Mouse (Mus musculus) mouse trophoblast stem cell (cell line): ENCODE results near the gene Rbm42.

Source experiments
- in situ Hi-C, 2 experiments: fragments of 300-500 bp; cut with MseI, MboI; formaldehyde crosslinking; loops; 2 replicates in 1 of 2; 3 replicates in 1 of 2; pipeline ENCODE4 v1.15.1; 2025

Gene Rbm42

DNA sequence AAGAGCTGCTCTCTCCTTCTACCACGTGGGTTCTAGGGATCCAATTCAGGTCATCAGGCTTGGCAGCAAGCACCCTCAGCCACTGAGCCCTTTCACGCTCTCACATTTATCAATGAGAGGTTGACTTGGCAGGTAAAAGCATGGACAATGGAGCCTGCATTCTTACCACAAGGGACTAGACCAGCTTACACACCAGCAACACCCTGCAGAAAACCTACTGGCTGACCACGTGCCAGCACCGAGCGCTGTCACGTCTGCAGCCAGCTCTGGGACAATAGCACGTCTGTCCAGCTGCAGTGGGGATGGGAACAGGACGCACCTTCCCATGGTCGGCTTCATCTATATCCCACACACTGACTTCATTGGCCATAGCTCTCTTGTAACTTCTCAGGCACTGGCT is 31.5 kb downstream of the Rbm42 start:
- in situ Hi-C loops = no loop called here

DNA sequence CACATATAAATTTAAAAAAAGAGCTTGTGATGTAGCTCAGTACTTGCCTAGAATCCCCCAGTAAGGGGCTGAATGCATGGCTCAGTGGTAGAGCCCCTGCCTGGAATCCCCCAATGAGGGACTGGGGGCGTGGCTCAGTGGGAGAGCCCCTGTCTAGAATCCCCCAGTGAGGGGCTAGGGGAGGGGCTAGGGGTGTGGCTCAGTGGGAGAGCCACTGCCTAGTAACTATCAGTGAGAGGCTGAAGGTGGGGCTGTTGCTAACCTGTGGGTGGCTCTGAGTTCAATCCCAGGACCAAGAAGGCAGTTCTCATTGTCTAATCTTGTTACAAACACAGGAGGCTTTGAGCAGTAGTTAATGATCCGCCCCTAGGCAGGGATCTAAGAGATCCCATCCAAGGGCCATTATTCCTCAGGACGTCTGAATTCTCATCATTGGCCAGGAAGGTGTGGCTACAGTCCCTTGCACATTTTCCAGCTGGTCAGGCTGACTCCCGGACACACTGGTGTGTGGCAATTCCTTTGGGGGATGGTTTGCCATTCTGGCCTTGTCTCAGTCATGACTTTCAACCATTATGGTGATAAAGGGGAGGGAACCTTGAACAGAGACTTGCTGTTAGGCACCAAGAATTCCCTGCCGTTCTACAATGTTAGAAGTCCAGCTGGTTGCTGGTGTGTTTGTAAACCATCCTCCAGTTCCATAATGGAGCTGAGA is 34.9 kb downstream of the Rbm42 start:
- in situ Hi-C loops = no loop called here

DNA sequence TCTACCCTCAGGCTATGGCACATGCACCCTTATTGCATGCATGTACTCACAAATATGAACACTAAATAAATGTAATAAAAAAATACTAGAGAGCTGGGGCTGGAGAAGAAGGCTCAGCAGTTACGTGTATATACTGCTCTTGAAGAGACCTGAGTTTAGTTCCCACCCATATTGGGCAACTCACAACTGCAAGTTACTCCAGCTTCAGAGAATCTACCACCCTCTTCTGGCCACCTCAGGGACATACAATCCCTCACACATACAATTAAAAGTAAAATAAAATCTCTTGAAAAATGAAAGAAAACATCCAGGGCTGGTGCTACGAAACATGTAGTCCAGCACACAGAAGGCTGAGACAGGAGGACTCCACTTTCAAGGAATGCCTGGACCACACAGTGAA is 35.7 kb downstream of the Rbm42 start:
- in situ Hi-C loops = no loop called here

DNA sequence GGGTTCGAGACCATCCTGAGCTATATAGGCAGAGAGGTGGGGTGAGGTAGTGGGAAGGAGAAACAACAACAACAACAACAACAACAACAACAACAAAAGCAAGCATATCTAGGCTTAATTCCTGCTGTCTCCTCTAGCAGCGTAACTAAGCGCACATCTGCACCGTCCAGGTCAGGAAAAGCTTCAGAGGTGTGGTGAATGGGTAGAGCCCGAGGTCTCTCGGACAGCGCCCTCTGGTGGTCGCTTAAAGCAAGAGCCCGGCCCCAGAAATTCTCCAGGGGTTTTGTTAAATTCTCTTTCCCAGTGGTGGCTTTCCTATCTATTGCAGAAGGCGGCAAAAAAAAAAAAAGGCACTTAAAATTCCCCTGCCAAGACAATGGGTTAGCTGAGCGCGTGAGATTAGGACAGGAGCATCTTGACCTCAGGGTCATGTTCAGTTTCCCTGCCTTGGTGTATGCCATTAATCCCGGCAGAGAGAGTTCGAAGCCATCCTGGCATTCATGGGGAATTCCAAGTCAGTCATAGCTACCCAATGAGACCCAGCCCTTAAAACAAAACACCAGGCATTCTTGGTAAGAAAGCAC is 36.5 kb downstream of the Rbm42 start:
- in situ Hi-C loops = no loop called here

- in situ Hi-C loops = no loop called here
Measured at GRCm38 (mm10) chr7:30612654-30613402, 37.3 kb downstream of the Rbm42 start, which contains the start of gene Upk1a. Gene Upk1a, minus strand, starts transcription at chr7:30612847.

DNA sequence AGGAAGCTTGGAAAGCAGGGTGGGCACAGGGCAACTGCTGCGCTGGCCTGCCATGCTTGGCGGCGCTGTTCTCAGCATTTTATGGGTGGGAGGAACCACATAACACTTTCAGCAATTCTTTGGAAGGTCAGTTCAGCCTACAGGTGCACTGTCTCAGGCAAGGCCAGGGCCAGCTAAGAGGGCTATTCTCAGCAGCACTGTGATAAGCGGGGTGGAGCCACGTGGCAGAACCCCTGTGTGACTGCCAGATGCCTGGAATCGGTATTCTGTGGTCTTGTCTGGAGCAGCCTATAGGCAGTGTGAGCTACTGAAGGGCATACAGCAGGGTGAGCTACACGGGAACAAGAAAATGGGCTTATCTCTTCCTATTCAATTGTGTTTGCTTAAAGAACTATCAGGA is 40.1 kb downstream of the Rbm42 start:
- in situ Hi-C loops = no loop called here

- in situ Hi-C loops = no loop called here
Measured at GRCm38 (mm10) chr7:30608476-30608875, 41.6 kb downstream of the Rbm42 start.

DNA sequence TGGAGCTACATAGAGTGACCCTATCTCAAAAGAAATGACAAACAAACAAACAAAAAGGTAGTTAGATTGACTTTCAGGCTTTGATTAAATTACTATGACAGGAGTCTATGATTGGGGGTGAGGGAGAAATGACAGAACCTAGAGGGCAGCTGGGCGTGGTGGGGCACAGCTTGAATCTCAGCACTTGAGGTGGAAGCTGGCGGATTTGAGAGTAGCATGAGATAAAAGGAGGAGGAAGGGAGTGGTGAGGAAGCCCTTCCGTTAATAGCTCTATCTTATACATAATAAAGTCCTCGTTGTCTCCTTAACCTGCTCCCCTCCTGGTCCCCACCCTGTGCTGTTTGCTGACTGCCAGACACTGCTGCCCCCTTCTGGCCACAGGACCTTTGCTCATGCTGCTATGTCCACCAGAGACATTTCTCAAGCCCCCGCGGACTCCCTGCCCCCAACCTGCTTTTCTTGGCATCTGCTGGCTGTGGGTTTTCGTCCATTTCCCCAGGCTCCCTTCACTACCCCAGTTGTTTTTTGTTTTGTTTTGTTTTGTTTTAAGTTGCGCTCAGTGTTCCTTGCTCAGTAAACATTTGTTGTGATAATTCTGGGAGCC is 42.3 kb downstream of the Rbm42 start:
- in situ Hi-C loops = no loop called here

- in situ Hi-C loops = no loop called here
Measured at GRCm38 (mm10) chr7:30604944-30605343, 45.2 kb downstream of the Rbm42 start.

DNA sequence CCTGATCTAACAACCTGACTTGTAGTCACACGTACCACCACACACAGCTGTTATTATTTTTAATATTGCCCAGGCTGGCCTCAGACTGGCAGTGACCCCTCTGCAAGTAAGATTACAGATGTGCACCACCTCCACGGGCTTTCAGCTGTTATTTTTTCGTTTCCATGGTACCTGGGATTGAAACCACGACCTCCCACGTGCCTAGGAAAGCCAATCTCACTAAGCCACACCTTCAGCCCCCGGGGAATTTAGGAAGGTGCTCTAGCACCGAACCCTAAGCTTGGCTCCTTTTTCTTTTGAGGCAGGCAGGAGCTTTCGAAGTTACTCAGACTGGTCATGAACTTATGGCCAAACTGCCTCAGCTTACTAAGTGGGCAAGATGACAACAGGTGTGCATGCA is 45.7 kb downstream of the Rbm42 start:
- in situ Hi-C loops = no loop called here

- in situ Hi-C loops = no loop called here
Measured at GRCm38 (mm10) chr7:30602583-30602982, 47.5 kb downstream of the Rbm42 start.

GRCm38 (mm10) chr7:30600651-30601050 is 49.5 kb downstream of the Rbm42 start:
- in situ Hi-C loops = no loop called here

GRCm38 (mm10) chr7:30599933-30600353 is 50.2 kb downstream of the Rbm42 start:
- in situ Hi-C loops = no loop called here

GRCm38 (mm10) chr7:30598786-30599185 is 51.3 kb downstream of the Rbm42 start, which contains the start of gene Zbtb32:
Gene Zbtb32, minus strand, starts transcription at chr7:30598909.
- in situ Hi-C loops = no loop called here

DNA sequence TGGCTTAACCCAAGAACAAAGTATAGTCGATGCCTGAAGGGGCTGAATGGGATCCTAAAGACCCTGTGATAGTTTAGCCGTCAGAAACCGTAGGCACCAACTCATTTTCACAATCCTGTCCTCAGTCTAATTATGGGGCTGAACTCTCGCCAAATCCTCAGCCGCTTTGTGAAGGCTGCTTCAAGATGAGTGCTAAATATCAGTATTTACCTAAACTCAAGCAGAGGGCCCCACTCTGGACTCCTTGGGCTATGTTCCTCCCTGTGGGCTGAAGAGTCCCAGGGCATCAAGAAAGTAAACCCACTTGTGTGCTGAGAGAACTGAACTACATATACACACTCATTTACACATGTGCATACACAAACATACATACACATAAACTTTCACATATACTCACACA is 53.3 kb downstream of the Rbm42 start:
- in situ Hi-C loops = no loop called here

DNA sequence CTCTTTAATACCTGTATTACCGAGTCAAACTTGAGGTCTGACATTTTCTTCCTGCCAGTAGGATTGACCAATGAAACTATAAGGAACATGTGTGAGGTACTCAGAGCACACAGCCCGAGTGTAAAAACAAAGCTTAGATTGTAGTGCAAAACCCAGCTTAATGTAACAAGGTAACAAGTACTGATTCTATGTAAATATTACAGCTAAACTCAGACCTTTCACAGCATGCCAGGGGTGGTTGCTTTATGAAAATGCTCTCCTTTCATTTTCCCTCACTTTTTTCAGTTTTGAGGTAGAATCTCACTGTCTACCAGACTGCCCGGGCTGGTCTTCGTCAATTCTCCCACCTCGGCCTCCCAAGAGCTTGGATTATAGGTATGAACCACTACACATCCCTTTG is 54.0 kb downstream of the Rbm42 start:
- in situ Hi-C loops = no loop called here

DNA sequence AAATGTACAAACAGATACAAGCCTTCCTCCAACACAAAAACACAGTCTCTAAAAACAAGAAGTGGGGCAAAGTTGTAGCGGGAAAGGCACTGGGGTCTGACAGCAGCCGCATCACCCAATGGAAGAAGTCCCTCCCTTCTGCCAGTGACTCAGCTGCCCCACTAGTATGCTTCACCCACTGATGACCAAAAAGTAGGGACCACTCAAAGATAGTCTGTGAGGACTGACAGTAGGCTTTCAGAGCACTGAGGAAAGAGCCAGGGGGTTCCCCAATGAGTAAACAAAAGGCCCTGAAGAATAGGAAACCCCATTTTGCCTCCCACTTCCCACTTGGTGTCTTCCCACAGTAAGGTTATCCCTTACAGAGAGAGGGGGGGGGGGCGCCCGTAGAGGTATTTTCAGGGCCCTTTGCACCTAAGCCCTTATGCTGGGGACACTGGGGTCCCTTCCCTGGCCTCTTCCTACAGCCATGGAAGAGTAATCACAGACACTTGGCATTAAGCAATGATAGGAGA is 55.5 kb downstream of the Rbm42 start:
- in situ Hi-C loops = no loop called here

GRCm38 (mm10) chr7:30593579-30594509 is 56.3 kb downstream of the Rbm42 start:
- in situ Hi-C loops = no loop called here

GRCm38 (mm10) chr7:30592772-30593423 is 57.2 kb downstream of the Rbm42 start:
- in situ Hi-C loops = no loop called here

GRCm38 (mm10) chr7:30591605-30591951 is 58.5 kb downstream of the Rbm42 start:
- in situ Hi-C loops = no loop called here
